Mouse (Mus musculus): ENCODE data around the gene Dgki. TPM values are rescaled to one million over a fixed set of nuclear protein-coding genes. Genes with fewer than 3 reads are reported as not detected.
A peak's percentile ranks its signal among the peaks of the same experiment; 100 is the strongest.

The Dgki gene
- polyA plus RNA-seq, 1 experiment, result not detected

DNA sequence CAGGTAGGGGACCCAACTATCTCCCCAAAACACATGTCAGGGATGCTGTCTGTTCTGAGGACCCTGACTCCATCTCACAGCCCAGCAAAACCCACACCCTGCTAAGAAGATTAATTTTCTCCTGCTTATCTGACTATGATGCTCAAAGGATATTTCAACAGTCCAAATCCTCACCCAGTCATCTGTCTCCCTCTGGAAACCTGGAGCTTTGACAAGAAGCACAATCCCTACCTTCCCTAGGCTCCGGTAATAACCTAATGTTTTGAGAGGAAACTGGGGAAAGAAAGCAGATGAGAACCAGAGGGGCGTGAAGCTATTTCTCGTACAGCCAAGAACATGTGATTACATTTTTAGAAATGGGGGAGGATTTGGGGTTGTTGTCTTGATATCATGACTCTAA is 392.8 kb downstream of the Dgki start:
- 0 out of 2 replicates have a peak, but pooled peaks cover 2% of the 10 kb centered on the region for H3K4me1 ChIP-seq (ENCODE audit: control insufficient read depth, insufficient read depth, low read length)
- no peak overlapping the region for H3K4me3 ChIP-seq (ENCODE audit: insufficient read depth, low read depth, low read length)
- TF ChIP-seq CTCF (IDR thresholded peaks at IDR 0.05; ENCODE audit: insufficient read depth, low read depth, low read length), result no peak
- no peak for TF ChIP-seq POLR2A (IDR thresholded peaks at IDR 0.05; ENCODE audit: insufficient read depth, low read depth, low read length)
- 61% methylated on average over 3 of the region's 3 CpGs for WGBS
- H3K27ac ChIP-seq (ENCODE audit: insufficient read depth, low read depth, low read length), result no peak overlapping the region

GRCm38 (mm10) chr6:36905965-36906364 is 394.0 kb downstream of the Dgki start:
- H3K27ac ChIP-seq (ENCODE audit: insufficient read depth, low read depth, low read length), result no peak overlapping the region
- H3K4me1 ChIP-seq (ENCODE audit: control insufficient read depth, insufficient read depth, low read length), result 0 out of 2 replicates have a peak, but pooled peaks cover 2% of the 10 kb centered on the region
- WGBS, result 91% methylated on average over 3 of the region's 3 CpGs
- H3K4me3 ChIP-seq (ENCODE audit: insufficient read depth, low read depth, low read length), result no peak overlapping the region
- TF ChIP-seq POLR2A (IDR thresholded peaks at IDR 0.05; ENCODE audit: insufficient read depth, low read depth, low read length), result no peak
- TF ChIP-seq CTCF (IDR thresholded peaks at IDR 0.05; ENCODE audit: insufficient read depth, low read depth, low read length), result no peak

- Histone ChIP-seq H3K27ac (ENCODE audit: insufficient read depth, low read depth, low read length) (no peak overlapping the region), H3K4me3 (ENCODE audit: insufficient read depth, low read depth, low read length) (no peak overlapping the region), H3K4me1 (ENCODE audit: control insufficient read depth, insufficient read depth, low read length) (0 out of 2 replicates have a peak, but pooled peaks cover 2% of the 10 kb centered on the region)
- WGBS, result 68% methylated on average over 5 of the region's 5 CpGs
- TF ChIP-seq POLR2A (IDR thresholded peaks at IDR 0.05; ENCODE audit: insufficient read depth, low read depth, low read length), result no peak
- TF ChIP-seq CTCF (IDR thresholded peaks at IDR 0.05; ENCODE audit: insufficient read depth, low read depth, low read length), result no peak
These were observed 395.1 kb downstream of the Dgki start for GRCm38 (mm10) chr6:36904911-36905310.

DNA sequence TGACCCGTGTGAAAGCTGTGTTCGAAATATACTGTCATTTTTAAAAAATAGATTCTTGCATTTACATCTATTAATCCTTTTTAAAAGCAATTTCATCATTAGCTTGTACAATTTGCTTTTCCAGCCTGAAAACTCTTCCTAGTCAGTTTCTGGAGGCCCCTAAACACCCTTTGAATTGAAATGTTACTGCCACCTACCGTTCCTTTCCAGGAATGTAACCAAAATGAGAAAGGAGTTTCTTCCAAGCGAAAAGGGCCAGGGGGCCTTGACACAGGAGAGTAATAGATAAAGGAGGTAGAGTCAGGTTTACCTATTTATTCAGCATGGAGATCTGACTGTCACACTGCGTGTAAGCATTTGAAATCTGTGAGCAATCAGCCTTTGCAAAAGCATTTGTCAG is 396.2 kb downstream of the Dgki start:
- Histone ChIP-seq H3K27ac (ENCODE audit: insufficient read depth, low read depth, low read length) (peak overlapping the region; percentile 69), H3K4me3 (ENCODE audit: insufficient read depth, low read depth, low read length) (no peak overlapping the region), H3K4me1 (ENCODE audit: control insufficient read depth, insufficient read depth, low read length) (0 out of 2 replicates have a peak, but pooled peaks cover 2% of the 10 kb centered on the region)
- WGBS, result 20% methylated on average over 5 of the region's 5 CpGs
- TF ChIP-seq CTCF (IDR thresholded peaks at IDR 0.05; ENCODE audit: insufficient read depth, low read depth, low read length) (no peak), POLR2A (IDR thresholded peaks at IDR 0.05; ENCODE audit: insufficient read depth, low read depth, low read length) (no peak)

GRCm38 (mm10) chr6:36903159-36903794 is 396.7 kb downstream of the Dgki start:
- Histone ChIP-seq H3K4me1 (ENCODE audit: control insufficient read depth, insufficient read depth, low read length) (0 out of 2 replicates have a peak, but pooled peaks cover 2% of the 10 kb centered on the region), H3K4me3 (ENCODE audit: insufficient read depth, low read depth, low read length) (no peak overlapping the region), H3K27ac (ENCODE audit: insufficient read depth, low read depth, low read length) (peak overlapping the region; percentile 69)
- TF ChIP-seq CTCF (IDR thresholded peaks at IDR 0.05; ENCODE audit: insufficient read depth, low read depth, low read length) (no peak), POLR2A (IDR thresholded peaks at IDR 0.05; ENCODE audit: insufficient read depth, low read depth, low read length) (no peak)
- 31% methylated on average over 8 of the region's 8 CpGs for WGBS

GRCm38 (mm10) chr6:36899872-36900271 is 400.1 kb downstream of the Dgki start:
- Histone ChIP-seq H3K27ac (ENCODE audit: insufficient read depth, low read depth, low read length) (no peak overlapping the region), H3K4me3 (ENCODE audit: insufficient read depth, low read depth, low read length) (no peak overlapping the region), H3K4me1 (ENCODE audit: control insufficient read depth, insufficient read depth, low read length) (0 out of 2 replicates have a peak, but pooled peaks cover 2% of the 10 kb centered on the region)
- no peak for TF ChIP-seq CTCF (IDR thresholded peaks at IDR 0.05; ENCODE audit: insufficient read depth, low read depth, low read length)
- no peak for TF ChIP-seq POLR2A (IDR thresholded peaks at IDR 0.05; ENCODE audit: insufficient read depth, low read depth, low read length)
- 92% methylated on average over 4 of the region's 4 CpGs for WGBS

- 83% methylated on average over 6 of the region's 6 CpGs for WGBS
- TF ChIP-seq POLR2A (IDR thresholded peaks at IDR 0.05; ENCODE audit: insufficient read depth, low read depth, low read length) (no peak), CTCF (IDR thresholded peaks at IDR 0.05; ENCODE audit: insufficient read depth, low read depth, low read length) (no peak)
- Histone ChIP-seq H3K4me1 (ENCODE audit: control insufficient read depth, insufficient read depth, low read length) (0 out of 2 replicates have a peak, but pooled peaks cover under 1% of the 10 kb centered on the region), H3K4me3 (ENCODE audit: insufficient read depth, low read depth, low read length) (no peak overlapping the region), H3K27ac (ENCODE audit: insufficient read depth, low read depth, low read length) (no peak overlapping the region)
These were observed 401.6 kb downstream of the Dgki start for GRCm38 (mm10) chr6:36898412-36898811.

DNA sequence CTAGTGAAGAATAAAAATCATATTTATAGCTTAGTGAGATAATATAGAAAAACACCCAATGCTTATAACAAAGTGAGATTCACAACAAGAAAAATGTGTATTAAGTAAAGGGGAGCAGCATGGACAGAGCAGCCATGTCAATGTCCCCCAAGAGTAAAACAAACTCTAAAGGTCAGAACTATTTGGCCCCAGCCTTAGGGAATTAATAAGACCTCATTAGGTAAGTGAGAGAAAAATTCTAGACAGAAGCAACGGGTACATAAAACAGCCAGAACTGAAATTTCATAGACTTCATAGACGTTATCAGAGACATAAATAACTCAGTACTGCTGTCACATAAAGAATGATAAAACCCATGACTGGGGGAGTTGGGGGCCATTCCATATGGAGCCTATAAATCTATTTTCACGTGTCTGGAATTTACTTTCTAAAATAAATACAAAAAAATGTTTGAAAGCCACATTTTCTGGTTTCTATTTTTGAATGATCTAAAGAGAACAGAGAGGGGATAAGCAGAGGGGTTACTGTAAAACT is 402.3 kb downstream of the Dgki start:
- H3K27ac ChIP-seq (ENCODE audit: insufficient read depth, low read depth, low read length), result no peak overlapping the region
- no peak overlapping the region for H3K4me3 ChIP-seq (ENCODE audit: insufficient read depth, low read depth, low read length)
- no peaks in the 10 kb centered on the region for H3K4me1 ChIP-seq (ENCODE audit: control insufficient read depth, insufficient read depth, low read length)
- 89% methylated on average over 3 of the region's 3 CpGs for WGBS
- no peak for TF ChIP-seq POLR2A (IDR thresholded peaks at IDR 0.05; ENCODE audit: insufficient read depth, low read depth, low read length)
- TF ChIP-seq CTCF (IDR thresholded peaks at IDR 0.05; ENCODE audit: insufficient read depth, low read depth, low read length), result no peak

- Histone ChIP-seq H3K27ac (ENCODE audit: insufficient read depth, low read depth, low read length) (no peak overlapping the region), H3K4me1 (ENCODE audit: control insufficient read depth, insufficient read depth, low read length) (no peaks in the 10 kb centered on the region), H3K4me3 (ENCODE audit: insufficient read depth, low read depth, low read length) (no peak overlapping the region)
- 79% methylated on average over 2 of the region's 2 CpGs for WGBS
- no peak for TF ChIP-seq CTCF (IDR thresholded peaks at IDR 0.05; ENCODE audit: insufficient read depth, low read depth, low read length)
- no peak for TF ChIP-seq POLR2A (IDR thresholded peaks at IDR 0.05; ENCODE audit: insufficient read depth, low read depth, low read length)
These were observed 403.3 kb downstream of the Dgki start for GRCm38 (mm10) chr6:36896656-36897055.
